Mouse (Mus musculus) liver, adult 2 months (tissue): Measurements from ENCODE around the gene Dach1. TPM values are rescaled to one million over a fixed set of nuclear protein-coding genes. Genes with fewer than 3 reads are reported as not detected.

Experiments
- DNase-seq: peaks from one replicate; pipeline ENCODE4 v3.0.0-alpha.2; 2011; ENCODE audit warnings: low read depth, low spot score; ENCODE audit errors: extremely low read depth
- H3K27ac ChIP-seq: fragments of 200-500 bp; replicated peaks from 2 replicates; pipeline ENCODE4 v1.5.1; 2012; ENCODE audit warnings: low read depth, mild to moderate bottlenecking, control low read depth, inconsistent platforms, low read length; ENCODE audit not compliant: insufficient read depth
- H3K27me3 ChIP-seq: fragments of 200-500 bp; 2 replicates; pipeline ENCODE4 v1.6.1; 2012; ENCODE audit warnings: mild to moderate bottlenecking, moderate library complexity, low read length, inconsistent platforms; ENCODE audit not compliant: control insufficient read depth, insufficient read depth
- H3K36me3 ChIP-seq: fragments of 200-500 bp; 2 replicates; pipeline ENCODE4 v1.6.1; 2012; ENCODE audit warnings: low read length, inconsistent platforms; ENCODE audit not compliant: control insufficient read depth, insufficient read depth
- H3K4me1 ChIP-seq: fragments of 200-500 bp; 2 replicates; pipeline ENCODE4 v1.6.1; 2011; ENCODE audit warnings: low read length; ENCODE audit not compliant: control insufficient read depth, insufficient read depth
- H3K4me3 ChIP-seq: fragments of 200-500 bp; 2 replicates; pipeline ENCODE4 v1.5.1; 2011; ENCODE audit warnings: low read depth, mild to moderate bottlenecking, control low read depth, low read length, moderate library complexity; ENCODE audit not compliant: insufficient read depth
- H3K79me2 ChIP-seq: fragments of 200-500 bp; 2 replicates; pipeline ENCODE4 v1.6.1; 2012; ENCODE audit warnings: inconsistent platforms, mild to moderate bottlenecking, low read length, moderate library complexity; ENCODE audit not compliant: control insufficient read depth, insufficient read depth
- H3K9ac ChIP-seq: fragments of 200-500 bp; 2 replicates; pipeline ENCODE4 v1.6.1; 2012; ENCODE audit warnings: low read depth, mild to moderate bottlenecking, control low read depth, inconsistent platforms, low read length
- CTCF ChIP-seq: fragments of 200-500 bp; IDR thresholded peaks from 2 replicates; pipeline ENCODE4 v1.5.1; 2011; ENCODE audit warnings: low read depth, low read length, control low read depth
- POLR2A ChIP-seq: fragments of 200-500 bp; IDR thresholded peaks from 2 replicates; pipeline ENCODE4 v1.6.1; 2011; ENCODE audit warnings: low read length, control low read depth; ENCODE audit not compliant: insufficient read depth; ENCODE audit errors: extremely low read depth
- WGBS: fragments of 180-500 bp; shearing (Covaris S2); methylation state at CpG from one replicate; pipeline ENCODE4 v1.1.7; 2018; 5-methylcytosine and 5-hydroxymethylcytosine counted together
- polyA plus RNA-seq: library from polyadenylated mRNA; depleted of rRNA; stranded (reverse); fragments of >200 nt; gene quantifications from 2 replicates; pipeline ENCODE4 v1.2.3, GENCODE M21; 2012
- total RNA-seq: library from RNA; depleted of rRNA; stranded (reverse); fragments of >200 nt; gene quantifications from 2 replicates; pipeline ENCODE4 v1.2.3, GENCODE M21; 2014

The Dach1 gene
- total and polyA plus RNA-seq, 2 experiments = 0.06 to 0.37 TPM

- H3K79me2 ChIP-seq = no peaks in the 10 kb centered on the region
- no peak overlapping the region for H3K27ac ChIP-seq
- no peaks in the 10 kb centered on the region for H3K36me3 ChIP-seq
- no peak overlapping the region for H3K4me3 ChIP-seq
- no peak for TF ChIP-seq POLR2A
- TF ChIP-seq CTCF = no peak
- no peak overlapping the region for H3K9ac ChIP-seq
- no peak for DNase-seq
- WGBS = 52% methylated on average over 4 of the region's 4 CpGs
- no peaks in the 10 kb centered on the region for H3K4me1 ChIP-seq
- no peaks in the 10 kb centered on the region for H3K27me3 ChIP-seq
These were observed 74.3 kb downstream of the Dach1 start for GRCm38 (mm10) chr14:98095229-98095628.

GRCm38 (mm10) chr14:98089246-98089645 is 80.3 kb downstream of the Dach1 start:
- TF ChIP-seq CTCF (no peak), POLR2A (no peak)
- no peaks in the 10 kb centered on the region for H3K4me1 ChIP-seq
- DNase-seq = no peak
- H3K9ac ChIP-seq = no peak overlapping the region
- WGBS = 88% methylated on average over 2 of the region's 2 CpGs
- no peaks in the 10 kb centered on the region for H3K79me2 ChIP-seq
- H3K4me3 ChIP-seq = no peak overlapping the region
- H3K27me3 ChIP-seq = no peaks in the 10 kb centered on the region
- H3K27ac ChIP-seq = no peak overlapping the region
- H3K36me3 ChIP-seq = no peaks in the 10 kb centered on the region

GRCm38 (mm10) chr14:98087355-98087754 is 82.2 kb downstream of the Dach1 start:
- no peak overlapping the region for H3K9ac ChIP-seq
- no peak overlapping the region for H3K4me3 ChIP-seq
- H3K27ac ChIP-seq = no peak overlapping the region
- no peaks in the 10 kb centered on the region for H3K27me3 ChIP-seq
- H3K79me2 ChIP-seq = no peaks in the 10 kb centered on the region
- TF ChIP-seq POLR2A = no peak
- 64% methylated on average over 2 of the region's 2 CpGs for WGBS
- H3K36me3 ChIP-seq = no peaks in the 10 kb centered on the region
- H3K4me1 ChIP-seq = no peaks in the 10 kb centered on the region
- no peak for DNase-seq

DNA sequence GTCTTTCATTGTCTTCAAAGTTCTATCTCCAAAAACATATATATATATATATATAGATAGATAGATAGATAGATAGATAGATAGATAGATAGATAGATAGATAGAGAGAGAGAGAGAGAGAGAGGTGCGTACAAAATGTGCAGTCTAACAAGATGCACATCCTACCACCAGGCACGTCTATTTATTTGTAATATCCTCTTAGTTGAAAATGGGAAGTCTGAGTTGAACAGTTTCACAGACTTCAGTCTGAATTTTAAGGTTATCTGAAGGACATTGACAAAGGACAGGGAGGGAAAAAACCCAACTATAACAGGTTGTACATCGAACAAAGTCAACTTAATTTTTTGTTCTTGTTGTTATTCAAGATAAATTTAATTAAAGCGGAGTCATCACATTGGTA is 82.8 kb downstream of the Dach1 start:
- Histone ChIP-seq H3K4me3 (no peak overlapping the region), H3K9ac (no peak overlapping the region), H3K79me2 (no peaks in the 10 kb centered on the region), H3K36me3 (no peaks in the 10 kb centered on the region), H3K27ac (no peak overlapping the region), H3K27me3 (no peaks in the 10 kb centered on the region), H3K4me1 (no peaks in the 10 kb centered on the region)
- 84% methylated on average over 4 of the region's 4 CpGs for WGBS
- no peak for DNase-seq
- no peak for TF ChIP-seq POLR2A

- TF ChIP-seq CTCF (no peak), POLR2A (no peak)
- Histone ChIP-seq H3K27ac (no peak overlapping the region), H3K27me3 (no peaks in the 10 kb centered on the region), H3K4me3 (no peak overlapping the region), H3K79me2 (no peaks in the 10 kb centered on the region), H3K9ac (no peak overlapping the region), H3K4me1 (no peaks in the 10 kb centered on the region), H3K36me3 (no peaks in the 10 kb centered on the region)
- DNase-seq = no peak
- WGBS = 76% methylated on average over 5 of the region's 5 CpGs
These were observed 84.4 kb downstream of the Dach1 start for GRCm38 (mm10) chr14:98085141-98085540.

DNA sequence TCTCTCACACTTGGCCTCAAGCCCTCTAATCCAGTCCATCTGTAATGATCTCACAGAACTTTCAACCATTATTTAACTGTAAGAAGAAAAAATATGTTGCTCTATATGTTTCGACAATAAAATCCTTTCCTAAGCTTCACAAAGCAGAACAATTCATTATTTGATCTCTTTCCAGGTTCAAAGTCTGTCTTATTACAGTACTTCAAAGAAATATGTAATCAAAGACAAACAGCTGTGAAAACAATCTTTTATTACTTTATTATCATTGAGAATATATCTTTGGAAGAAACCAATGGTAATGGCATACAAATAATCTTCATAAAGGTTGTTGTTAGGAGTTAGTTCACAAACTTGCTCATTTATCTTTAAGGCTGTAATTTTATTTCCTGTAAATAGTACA is 84.8 kb downstream of the Dach1 start:
- Histone ChIP-seq H3K4me3 (no peak overlapping the region), H3K36me3 (no peaks in the 10 kb centered on the region), H3K4me1 (no peaks in the 10 kb centered on the region), H3K27me3 (no peaks in the 10 kb centered on the region), H3K27ac (no peak overlapping the region), H3K79me2 (no peaks in the 10 kb centered on the region), H3K9ac (no peak overlapping the region)
- WGBS = 78% methylated on average over 1 of the region's 1 CpGs
- DNase-seq = no peak
- TF ChIP-seq CTCF (no peak), POLR2A (no peak)
